In the genomic region with DNA sequence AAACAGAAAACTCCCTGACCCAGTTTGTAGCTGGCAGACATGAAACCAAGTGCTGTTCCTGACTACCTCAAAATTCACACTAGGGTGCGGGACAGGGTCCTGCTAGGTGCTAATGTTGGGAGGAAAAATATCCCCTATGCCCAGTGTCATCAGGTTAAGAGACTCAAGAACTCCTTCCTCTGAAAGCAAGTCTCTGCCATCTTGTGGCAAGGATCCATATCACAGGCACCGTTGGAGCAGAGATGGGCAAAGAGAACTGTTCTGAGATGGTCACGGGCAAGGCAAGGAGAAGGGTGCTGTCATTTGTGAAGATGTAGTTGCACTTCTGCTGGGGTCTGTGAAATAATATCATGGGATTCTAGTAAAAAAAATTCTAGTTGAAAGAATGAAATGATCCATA, we compare ENCODE assay signal across 8 mouse cellular contexts. TPM values are rescaled to one million over a fixed set of nuclear protein-coding genes. Genes with fewer than 3 reads are reported as not detected.
DNase-seq lines count a peak whose midpoint lies in the region; ATAC-seq and TF ChIP-seq lines count a peak whose summit lies in the region.

No protein-coding gene starts in this region.

- no peaks in the 10 kb centered on the region for H3K79me2 ChIP-seq in CH12.LX (replicated peaks; ENCODE audit: control insufficient read depth, extremely low read depth, insufficient read depth, poor library complexity, severe bottlenecking)

- dilution Hi-C loops in CH12.LX (cut with MboI; ENCODE audit: extremely low pct_ligation_motif_present, extremely low pct_unique_long_range_greater_than_20kb, low sequenced_read_pairs) = no loop called here

- WGBS in heart, embryonic 12.5 days = 42% methylated on average over 3 of the region's 3 CpGs
- 53% methylated on average over 3 of the region's 3 CpGs for WGBS in bone marrow, adult 2 months
- WGBS in neural tube, embryonic 11.5 days = 54% methylated on average over 3 of the region's 3 CpGs

- DNase-seq in heart, adult 8-10 months (ENCODE audit: low spot score) = peak; percentile 11
- DNase-seq in CH12.LX (ENCODE audit: extremely low read depth) = peak; percentile 29
- DNase-seq in frontal cortex, postnatal 36 days (ENCODE audit: low spot score in 2 of 2) = peak; percentile 33 to 60
- DNase-seq in layer of hippocampus, postnatal 10 days (ENCODE audit: low spot score in 2 of 2) = peak; percentile 48 to 61
- DNase-seq in neural tube, embryonic 11.5 days (ENCODE audit: low spot score) = peak; percentile 21
- no peak for DNase-seq in spleen, adult 12 weeks (ENCODE audit: low spot score)

- in situ Hi-C loops in CH12.LX (cut with MboI; ENCODE audit: low pct_ligation_motif_present, low pct_unique_long_range_greater_than_20kb, low sequenced_read_pairs) = loop anchor here (25.0 kb wide), 1 partner anchor 117 kb away; no protein-coding TSS in a partner anchor

- H3K36me3 ChIP-seq in heart, embryonic 12.5 days = no peaks in the 10 kb centered on the region
- no peaks in the 10 kb centered on the region for H3K36me3 ChIP-seq in CH12.LX (replicated peaks in 1 of 2; ENCODE audit: control insufficient read depth in 1 of 2, insufficient read depth in 1 of 2, low read length in 1 of 2)
- H3K36me3 ChIP-seq in neural tube, embryonic 11.5 days (ENCODE audit: control insufficient read depth, insufficient read depth, low read length) = no peaks in the 10 kb centered on the region

- no peak overlapping the region for H3K4me3 ChIP-seq in heart, embryonic 12.5 days
- no peak overlapping the region for H3K4me3 ChIP-seq in CH12.LX (replicated peaks in 1 of 3; ENCODE audit: low read depth in 2 of 3, low read length in 2 of 3, poor library complexity in 1 of 3)
- no peak overlapping the region for H3K4me3 ChIP-seq in bone marrow, adult 2 months (replicated peaks; ENCODE audit: control insufficient read depth, low read depth, low read length)
- no peak overlapping the region for H3K4me3 ChIP-seq in neural tube, embryonic 11.5 days (ENCODE audit: low read depth, low read length)

- TF ChIP-seq EP300 in CH12.LX (IDR thresholded peaks at IDR 0.05; ENCODE audit: low read length) = no peak

- H3K4me1 ChIP-seq in heart, embryonic 12.5 days (replicated peaks) = no peaks in the 10 kb centered on the region
- H3K4me1 ChIP-seq in CH12.LX (ENCODE audit: control insufficient read depth in 1 of 2, insufficient read depth in 2 of 2) = peaks cover 0 to 13% of the 10 kb centered on the region in 2 experiments; a peak in 2 of 4 replicates
- H3K4me1 ChIP-seq in bone marrow, adult 2 months (ENCODE audit: control insufficient read depth, insufficient read depth, low read length) = peaks cover 3% of the 10 kb centered on the region; the same call in 1 of the 2 replicates
- H3K4me1 ChIP-seq in neural tube, embryonic 11.5 days (ENCODE audit: control insufficient read depth, insufficient read depth, low read length) = no peaks in the 10 kb centered on the region

- TF ChIP-seq RAD21 in CH12.LX (IDR thresholded peaks at IDR 0.05; ENCODE audit: low read depth, low read length) = peak; percentile 55

- peak in 1 of 2 experiments; percentile 65; a peak in 2 of 4 replicates for TF ChIP-seq CTCF in CH12.LX (conservative IDR thresholded peaks at IDR 0.05 in 1 of 2, IDR thresholded peaks at IDR 0.05 in 1 of 2; ENCODE audit: low read depth in 2 of 2, low read length in 2 of 2)
- TF ChIP-seq CTCF in bone marrow, adult 2 months (IDR thresholded peaks at IDR 0.05; ENCODE audit: control insufficient read depth, insufficient read depth, low read length) = peak; percentile 48

- no peaks in the 10 kb centered on the region for H3K9me3 ChIP-seq in heart, embryonic 12.5 days (replicated peaks)
- H3K9me3 ChIP-seq in CH12.LX (replicated peaks; ENCODE audit: low read length) = no peaks in the 10 kb centered on the region
- H3K9me3 ChIP-seq in neural tube, embryonic 11.5 days (ENCODE audit: control insufficient read depth, low read length) = no peaks in the 10 kb centered on the region

- no peak overlapping the region for H3K27ac ChIP-seq in heart, embryonic 12.5 days (ENCODE audit: poor library complexity, severe bottlenecking)
- H3K27ac ChIP-seq in CH12.LX (ENCODE audit: insufficient read depth, low read depth) = no peak overlapping the region
- no peak overlapping the region for H3K27ac ChIP-seq in bone marrow, adult 2 months (ENCODE audit: control insufficient read depth, insufficient read depth, low read depth, low read length, poor library complexity)
- no peak overlapping the region for H3K27ac ChIP-seq in neural tube, embryonic 11.5 days (ENCODE audit: low read depth, low read length)

- TF ChIP-seq POLR2A in CH12.LX (IDR thresholded peaks at IDR 0.05; ENCODE audit: low read depth, low read length) = no peak
- TF ChIP-seq POLR2A in bone marrow, adult 2 months (IDR thresholded peaks at IDR 0.05; ENCODE audit: borderline replicate concordance, control insufficient read depth, low read depth, low read length) = no peak

- H3K4me2 ChIP-seq in heart, embryonic 12.5 days = no peak overlapping the region
- H3K4me2 ChIP-seq in CH12.LX (ENCODE audit: insufficient read depth, low read depth, poor library complexity, severe bottlenecking) = no peak overlapping the region
- H3K4me2 ChIP-seq in neural tube, embryonic 11.5 days (ENCODE audit: low read depth) = no peak overlapping the region

- ATAC-seq in heart, embryonic 12.5 days (ENCODE audit: insufficient number of reproducible peaks, low FRiP score) = no peak
- ATAC-seq in neural tube, embryonic 11.5 days (ENCODE audit: insufficient read depth, low FRiP score, low TSS enrichment) = no peak

- H3K27me3 ChIP-seq in heart, embryonic 12.5 days (replicated peaks) = no peaks in the 10 kb centered on the region
- no peaks in the 10 kb centered on the region for H3K27me3 ChIP-seq in CH12.LX (replicated peaks)
- no peaks in the 10 kb centered on the region for H3K27me3 ChIP-seq in neural tube, embryonic 11.5 days (ENCODE audit: control insufficient read depth, insufficient read depth, low read length)

- no peak overlapping the region for H3K9ac ChIP-seq in heart, embryonic 12.5 days
- no peak overlapping the region for H3K9ac ChIP-seq in CH12.LX (ENCODE audit: insufficient read depth, low read depth)
- no peak overlapping the region for H3K9ac ChIP-seq in neural tube, embryonic 11.5 days (ENCODE audit: low read length)

TF ChIP-seq in CH12.LX, 34 proteins besides CTCF, POLR2A, EP300 and RAD21:
- TF ChIP-seq MYC (IDR thresholded peaks at IDR 0.05; ENCODE audit: low read depth, low read length) (no peak), SMC3 (IDR thresholded peaks at IDR 0.05; ENCODE audit: low read depth, low read length) (peak; percentile 74)

RNA-seq across cellular contexts. Expression of a gene that starts 44.9 kb away (rescaled TPM):
- total RNA-seq in heart, adult 8-10 months (2022) = 10 to 100 TPM in 3 of 4 experiments, 1 to 10 TPM in 1; 8.7 to 13.5 (median 12.8) TPM
- 7.8 and 8.2 TPM in 2 replicates for polyA plus RNA-seq in heart, embryonic 12.5 days (2016; fragmentation: Nextera tagmentation; extraction: Ambion mirVana)
- total RNA-seq in CH12.LX (2012; rRNA removed) (not detected in 2 replicates), CH12.LX (2014; rRNA removed) (not detected in 2 replicates)
- not detected in 2 replicates for polyA plus RNA-seq in CH12.LX (2012; ENCODE audit: insufficient read length, low read depth)
- 2.6 and 7.0 TPM in 2 replicates for polyA plus RNA-seq in bone marrow, adult 2 months (2011; ENCODE audit: insufficient read depth, insufficient read length, low replicate concordance, missing spikeins)
- 100 to 1,000 TPM in 1 of 2 experiments, 10 to 100 TPM in 1; 96.6 to 105 TPM for total RNA-seq in layer of hippocampus, postnatal 10 days (2021)
- 29.1 and 29.8 TPM in 2 replicates for polyA plus RNA-seq in neural tube, embryonic 11.5 days (2014; fragmentation: Nextera tagmentation; extraction: Ambion mirVana)
